Mouse (Mus musculus): ENCODE results near the gene Aass. TPM values are rescaled to one million over a fixed set of nuclear protein-coding genes. Genes with fewer than 3 reads are reported as not detected.
"Not testable (repeated sequence)": the region's sequence is repeated elsewhere in the genome, so short reads cannot be mapped to it uniquely, and the experiment has no call there.

Aass gene
- polyA plus RNA-seq, 1 experiment from 2014 or later = 6.0 TPM

DNA sequence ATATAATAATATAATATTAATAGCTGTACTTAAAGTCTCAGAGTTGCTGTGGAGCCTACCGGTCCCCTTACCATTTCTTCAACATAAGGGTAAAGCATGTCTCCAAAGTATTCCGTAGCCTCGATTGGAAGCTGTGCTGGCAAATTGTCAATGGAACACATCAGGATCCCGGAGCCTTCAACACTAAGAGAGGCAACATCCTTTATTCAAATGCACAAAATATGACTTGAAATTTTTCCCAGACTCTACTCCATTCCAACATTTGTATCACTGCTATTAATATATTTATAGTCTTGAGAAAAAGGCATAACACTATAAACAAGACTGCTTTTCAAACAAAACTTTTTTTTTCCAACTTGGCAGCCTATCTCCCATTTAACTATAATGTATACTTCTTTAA is 25.7 kb downstream of the Aass start:
- Histone ChIP-seq H3K27me3 (ENCODE audit: insufficient read depth, poor library complexity, severe bottlenecking) (no peaks in the 10 kb centered on the region), H3K9me3 (no peaks in the 10 kb centered on the region), H3K36me3 (no peaks in the 10 kb centered on the region), H3K27ac (no peak overlapping the region), H3K4me1 (peaks cover 5% of the 10 kb centered on the region), H3K4me3 (no peak overlapping the region)
- no peak for DNase-seq (ENCODE audit: low spot score)
- 89% methylated on average over 4 of the region's 4 CpGs for WGBS

DNA sequence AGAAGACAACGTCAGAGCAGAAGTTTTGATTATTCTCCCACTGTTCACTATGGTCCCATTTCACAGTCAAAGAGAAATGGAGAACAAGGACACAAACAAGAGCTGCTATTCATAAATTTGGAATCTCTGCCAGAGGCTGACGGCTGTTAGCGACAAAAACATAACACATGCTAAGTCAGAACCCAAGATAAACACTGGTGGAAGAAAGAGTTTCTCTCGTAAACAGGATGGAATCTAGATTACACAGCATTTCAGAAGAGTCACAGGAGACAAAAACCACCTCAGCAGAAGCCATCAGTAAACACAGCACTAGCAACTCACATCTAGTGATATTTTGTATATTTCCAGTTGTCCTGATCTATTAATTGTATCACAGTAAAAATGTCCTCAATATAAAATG is 26.4 kb downstream of the Aass start:
- Histone ChIP-seq H3K27me3 (ENCODE audit: insufficient read depth, poor library complexity, severe bottlenecking) (no peaks in the 10 kb centered on the region), H3K36me3 (no peaks in the 10 kb centered on the region), H3K4me1 (peaks cover 5% of the 10 kb centered on the region), H3K4me3 (no peak overlapping the region), H3K9me3 (no peaks in the 10 kb centered on the region), H3K27ac (no peak overlapping the region)
- 57% methylated on average over 4 of the region's 4 CpGs for WGBS
- DNase-seq (ENCODE audit: low spot score) = no peak

DNA sequence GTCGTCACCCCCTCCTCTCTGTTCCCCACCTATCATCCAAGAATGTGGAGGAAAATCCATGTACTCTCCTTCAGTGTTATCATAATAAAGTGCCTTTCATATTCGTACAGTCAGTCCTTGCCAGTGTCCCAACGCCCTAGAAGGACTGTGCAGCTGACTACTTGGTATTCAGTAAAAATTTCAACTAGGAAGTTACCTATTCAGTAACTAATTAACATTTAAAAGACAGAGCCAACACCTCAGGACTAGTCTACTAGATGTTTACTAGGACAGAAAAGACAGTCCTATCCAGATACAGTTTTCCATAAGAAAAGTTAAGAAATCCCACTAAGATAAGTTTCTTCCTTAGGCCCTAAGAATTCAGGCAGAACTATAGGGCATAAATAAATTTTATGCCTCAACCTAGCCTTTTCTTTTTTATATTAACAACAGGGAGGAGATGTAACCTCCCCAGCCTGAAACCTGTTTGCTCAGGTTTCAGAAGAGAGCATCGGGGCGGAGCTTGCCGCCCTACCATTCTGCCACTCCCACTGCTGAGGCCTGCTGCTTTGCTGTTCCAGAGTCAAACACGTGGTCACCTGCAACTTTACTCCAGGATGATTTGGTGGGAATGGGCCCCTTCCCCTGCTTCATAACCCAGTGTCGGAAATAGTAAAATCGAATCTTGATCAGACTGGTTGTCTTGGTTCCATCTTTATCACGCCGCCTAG is 42.3 kb downstream of the Aass start:
- H3K9me3 ChIP-seq; DNase-seq (ENCODE audit: low spot score); H3K36me3 ChIP-seq; H3K4me1 ChIP-seq; H3K27ac ChIP-seq; H3K27me3 ChIP-seq (ENCODE audit: insufficient read depth, poor library complexity, severe bottlenecking); H3K4me3 ChIP-seq: not testable (repeated sequence)
- WGBS = 89% methylated on average over 11 of the region's 11 CpGs

DNA sequence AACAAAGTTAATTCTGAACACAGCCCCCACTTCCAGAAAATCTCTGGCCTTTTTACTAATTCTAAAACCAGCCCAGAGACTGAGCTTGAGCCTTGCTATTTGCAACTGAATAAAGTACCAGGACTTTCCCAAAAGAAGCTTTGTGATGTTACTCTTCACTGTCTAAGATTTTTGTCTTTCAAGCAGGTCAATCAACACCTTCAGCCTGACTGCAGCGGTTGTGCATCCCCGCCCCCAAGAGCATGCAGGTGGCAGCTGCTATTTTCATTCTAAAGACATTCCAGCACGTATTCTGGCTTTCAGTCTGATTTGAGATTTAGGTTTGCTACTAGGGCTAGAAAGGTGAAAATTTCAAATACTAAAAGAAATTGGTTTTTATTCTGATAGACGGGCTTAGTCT is 43.5 kb downstream of the Aass start:
- WGBS = 59% methylated on average over 4 of the region's 4 CpGs
- not testable (repeated sequence) for H3K9me3 ChIP-seq; H3K4me3 ChIP-seq; H3K27ac ChIP-seq; H3K36me3 ChIP-seq; H3K4me1 ChIP-seq; DNase-seq (ENCODE audit: low spot score); H3K27me3 ChIP-seq (ENCODE audit: insufficient read depth, poor library complexity, severe bottlenecking)

DNA sequence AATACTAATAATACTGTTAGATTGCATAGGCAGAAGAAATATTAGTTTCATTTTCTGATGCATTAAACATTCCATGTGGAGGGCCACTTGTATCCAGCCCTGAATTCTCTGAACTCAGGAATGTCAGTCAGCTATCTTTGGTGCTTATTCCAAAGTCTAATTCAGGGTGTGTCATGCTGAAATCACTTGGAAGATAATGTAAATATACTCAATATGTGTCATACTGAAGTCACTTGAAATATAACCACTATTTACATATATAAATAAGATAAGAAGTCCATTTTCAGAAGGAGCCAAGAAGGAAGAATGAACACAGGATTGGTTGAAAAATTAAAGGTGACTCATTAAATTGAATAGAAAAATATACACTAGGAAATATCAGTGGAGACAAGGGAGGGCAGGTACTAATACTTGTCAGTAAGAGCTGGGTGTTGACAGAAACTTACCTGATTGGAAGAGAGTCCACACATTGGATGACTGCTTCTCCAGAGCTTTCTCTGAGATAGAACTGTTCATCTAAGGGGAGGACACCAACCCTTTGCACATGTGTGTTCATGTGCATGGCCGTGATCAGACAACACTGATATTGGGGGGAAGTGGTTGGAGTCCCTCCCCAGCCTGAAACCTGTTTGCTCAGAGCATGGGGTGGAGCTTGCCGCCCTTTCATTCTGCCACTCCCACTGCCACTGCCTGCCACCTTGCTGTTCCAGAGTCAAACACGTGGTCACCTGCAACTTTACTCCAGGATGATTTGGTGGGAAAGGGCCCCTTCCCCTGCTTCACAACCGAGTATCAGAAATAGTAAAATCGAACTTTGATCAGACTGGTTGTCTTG is 48.0 kb downstream of the Aass start:
- Histone ChIP-seq H3K27ac (no peak overlapping the region), H3K9me3 (0 out of 2 replicates have a peak, but pooled peaks cover 2% of the 10 kb centered on the region), H3K4me1 (peaks cover 4% of the 10 kb centered on the region; the same call in 1 of the 2 replicates), H3K36me3 (no peaks in the 10 kb centered on the region), H3K4me3 (no peak overlapping the region), H3K27me3 (ENCODE audit: insufficient read depth, poor library complexity, severe bottlenecking) (no peaks in the 10 kb centered on the region)
- DNase-seq (ENCODE audit: low spot score) = no peak
- 83% methylated on average over 5 of the region's 5 CpGs for WGBS

DNA sequence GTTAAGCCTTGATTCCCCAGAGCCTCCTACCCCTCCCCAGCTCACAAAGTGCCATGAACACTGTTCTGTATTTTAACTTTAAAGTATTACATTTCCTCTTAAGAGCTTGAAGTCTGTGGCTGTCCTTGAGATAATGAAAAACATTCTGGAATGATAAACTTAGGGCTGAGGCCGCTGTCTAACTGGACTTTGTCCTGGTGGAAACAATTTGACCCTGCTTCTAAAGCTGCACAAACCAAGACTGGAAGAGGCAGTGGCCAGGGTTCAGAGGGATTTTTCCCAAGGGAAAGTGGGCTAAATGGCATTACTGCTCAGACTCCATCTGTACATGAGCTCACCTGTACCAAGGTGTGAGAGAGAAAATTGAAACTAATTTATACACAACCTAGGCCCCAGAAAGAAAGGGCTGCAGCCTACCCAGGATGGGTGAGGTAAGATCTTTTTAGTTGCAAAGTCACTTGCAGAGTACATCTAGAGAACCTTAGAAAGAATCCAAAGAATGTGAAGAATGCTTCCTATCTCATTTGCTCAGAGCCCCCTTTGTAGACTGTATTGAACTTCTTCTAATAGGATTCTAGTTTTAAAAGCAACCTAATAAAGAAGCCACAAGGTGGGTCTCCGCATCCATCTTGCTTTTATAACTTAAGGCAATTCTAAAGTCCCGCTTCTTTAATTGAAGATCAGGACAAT is 52.6 kb downstream of the Aass start:
- H3K9me3 ChIP-seq = no peaks in the 10 kb centered on the region
- WGBS = 44% methylated on average over 3 of the region's 3 CpGs
- peaks cover 8% of the 10 kb centered on the region; the same call in 1 of the 2 replicates for H3K4me1 ChIP-seq
- H3K27me3 ChIP-seq (ENCODE audit: insufficient read depth, poor library complexity, severe bottlenecking) = no peaks in the 10 kb centered on the region
- H3K36me3 ChIP-seq = no peaks in the 10 kb centered on the region
- H3K27ac ChIP-seq = peak overlapping the region; percentile 42
- no peak overlapping the region for H3K4me3 ChIP-seq
- no peak for DNase-seq (ENCODE audit: low spot score)

DNA sequence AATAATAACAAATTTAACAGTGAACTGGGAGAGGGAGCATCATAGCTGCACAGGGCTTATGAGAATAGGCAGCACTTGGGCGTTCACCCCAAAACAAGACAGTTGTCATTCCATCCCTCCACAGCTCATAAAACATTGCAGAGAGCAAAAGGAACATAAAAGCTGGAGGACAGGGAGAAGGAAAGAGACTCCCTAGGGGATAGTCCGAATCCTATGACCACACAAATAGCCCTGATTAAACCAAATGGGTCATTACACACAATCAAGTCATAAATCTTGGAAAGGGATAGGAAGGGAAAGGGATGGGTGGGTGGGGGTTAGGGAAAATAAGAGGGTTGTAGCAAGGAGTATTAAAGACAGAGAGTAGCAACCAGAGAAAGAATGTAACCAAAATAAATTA is 54.5 kb downstream of the Aass start:
- DNase-seq (ENCODE audit: low spot score) = no peak
- no peak overlapping the region for H3K4me3 ChIP-seq
- H3K9me3 ChIP-seq = no peaks in the 10 kb centered on the region
- H3K27ac ChIP-seq = no peak overlapping the region
- 83% methylated on average over 2 of the region's 2 CpGs for WGBS
- H3K36me3 ChIP-seq = no peaks in the 10 kb centered on the region
- H3K27me3 ChIP-seq (ENCODE audit: insufficient read depth, poor library complexity, severe bottlenecking) = no peaks in the 10 kb centered on the region
- peaks cover 8% of the 10 kb centered on the region; the same call in 1 of the 2 replicates for H3K4me1 ChIP-seq

DNA sequence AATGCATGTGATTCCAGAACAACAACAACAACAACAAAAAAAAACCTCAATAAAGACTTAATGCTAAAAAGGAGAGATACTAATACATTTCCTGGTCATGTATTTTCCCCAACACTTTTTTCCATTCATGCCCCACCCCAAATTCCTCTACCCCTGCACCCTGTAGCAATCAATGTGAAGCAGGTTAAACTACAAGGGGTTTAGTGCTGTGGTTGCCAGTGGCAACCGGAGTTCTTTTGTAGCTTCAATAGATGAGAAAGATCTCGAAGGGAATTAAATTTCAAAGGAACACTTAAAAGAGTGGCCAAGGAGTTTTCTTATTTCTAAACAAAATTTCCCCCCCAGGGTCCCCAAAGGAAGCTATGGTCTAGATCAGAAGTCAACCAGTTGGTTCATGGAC is 56.7 kb downstream of the Aass start:
- H3K4me1 ChIP-seq = peaks cover 8% of the 10 kb centered on the region; the same call in 1 of the 2 replicates
- no peak overlapping the region for H3K4me3 ChIP-seq
- WGBS = 79% methylated on average over 2 of the region's 2 CpGs
- H3K27ac ChIP-seq = no peak overlapping the region
- H3K36me3 ChIP-seq = no peaks in the 10 kb centered on the region
- no peaks in the 10 kb centered on the region for H3K9me3 ChIP-seq
- H3K27me3 ChIP-seq (ENCODE audit: insufficient read depth, poor library complexity, severe bottlenecking) = no peaks in the 10 kb centered on the region
- DNase-seq (ENCODE audit: low spot score) = no peak

DNA sequence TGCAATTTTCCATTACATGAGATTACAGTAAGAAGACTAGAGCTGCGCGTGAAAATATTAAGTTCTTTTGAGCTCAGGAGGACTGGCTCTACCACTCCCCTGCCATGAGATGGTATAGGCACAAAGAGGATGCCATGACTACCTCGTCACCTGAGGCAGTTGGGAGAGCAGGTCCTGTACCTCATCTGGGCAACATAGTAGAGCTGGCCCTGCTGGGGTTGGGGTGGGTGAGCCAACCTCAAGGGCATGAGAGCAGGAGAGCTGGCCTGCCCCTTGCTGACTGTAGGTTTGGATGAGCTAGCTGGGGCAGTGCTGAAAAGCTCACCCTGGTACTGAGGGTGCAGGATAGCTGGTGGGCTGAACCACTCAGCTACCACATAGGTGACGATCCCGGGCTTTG is 77.1 kb downstream of the Aass start:
- H3K36me3 ChIP-seq = no peaks in the 10 kb centered on the region
- H3K4me1 ChIP-seq = no peaks in the 10 kb centered on the region
- H3K27me3 ChIP-seq (ENCODE audit: insufficient read depth, poor library complexity, severe bottlenecking) = no peaks in the 10 kb centered on the region
- 86% methylated on average over 5 of the region's 5 CpGs for WGBS
- no peak overlapping the region for H3K4me3 ChIP-seq
- no peak for DNase-seq (ENCODE audit: low spot score)
- H3K9me3 ChIP-seq = no peaks in the 10 kb centered on the region; the same call in 1 of the 2 replicates
- H3K27ac ChIP-seq = no peak overlapping the region

DNA sequence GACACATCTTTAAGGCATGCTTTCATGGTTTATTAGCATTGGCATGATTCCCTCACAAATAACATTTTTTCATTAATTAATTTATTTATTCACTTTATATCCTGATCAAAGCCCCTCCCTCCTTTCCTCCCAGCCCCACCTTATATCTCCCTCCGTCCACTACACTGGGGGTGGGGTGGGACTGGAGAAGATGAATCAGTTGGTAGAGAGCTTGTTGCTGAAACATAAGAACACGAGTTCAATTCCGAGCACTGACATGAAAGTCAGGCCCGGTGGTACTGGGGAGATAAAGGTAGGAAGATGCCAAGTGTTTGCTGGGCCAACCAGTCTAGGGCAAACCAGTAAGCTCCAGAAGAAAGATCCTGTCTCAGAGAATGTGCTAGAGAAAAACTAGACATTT is 84.0 kb downstream of the Aass start:
- 83% methylated on average over 4 of the region's 4 CpGs for WGBS
- Histone ChIP-seq H3K27ac (no peak overlapping the region), H3K27me3 (ENCODE audit: insufficient read depth, poor library complexity, severe bottlenecking) (no peaks in the 10 kb centered on the region), H3K9me3 (no peaks in the 10 kb centered on the region; the same call in 1 of the 2 replicates), H3K4me1 (no peaks in the 10 kb centered on the region), H3K36me3 (no peaks in the 10 kb centered on the region), H3K4me3 (no peak overlapping the region)
- no peak for DNase-seq (ENCODE audit: low spot score)

DNA sequence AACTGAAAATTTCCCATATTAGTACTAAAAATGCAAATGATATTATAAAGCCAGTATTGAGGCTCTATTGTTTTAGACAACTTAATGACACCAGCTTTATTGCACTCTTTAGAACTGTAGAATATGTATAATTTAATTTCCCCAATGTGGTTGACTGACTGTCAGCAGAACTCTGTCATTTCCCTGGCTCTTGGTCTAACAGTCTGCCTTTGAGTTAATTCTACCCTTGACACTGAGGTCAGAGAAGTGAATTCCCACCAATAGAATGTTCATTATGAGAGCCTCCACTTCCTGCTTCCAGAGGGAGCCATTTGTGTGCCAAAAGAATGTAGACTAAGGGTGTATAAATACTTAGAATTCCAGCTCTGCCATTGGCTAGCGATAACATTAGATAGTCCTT is 104.5 kb downstream of the Aass start:
- Histone ChIP-seq H3K4me3 (no peak overlapping the region), H3K27me3 (ENCODE audit: insufficient read depth, poor library complexity, severe bottlenecking) (no peaks in the 10 kb centered on the region), H3K36me3 (no peaks in the 10 kb centered on the region), H3K9me3 (no peaks in the 10 kb centered on the region), H3K27ac (no peak overlapping the region), H3K4me1 (no peaks in the 10 kb centered on the region)
- 49% methylated on average over 1 of the region's 1 CpGs for WGBS
- DNase-seq (ENCODE audit: low spot score) = no peak

Measured in heart, embryonic 10.5 days (tissue).